ENCODE assay signal across 8 mouse cellular contexts in genomic region chrX:7795016-7795415, GRCm38 (mm10). TPM values are rescaled to one million over a fixed set of nuclear protein-coding genes. Genes with fewer than 3 reads are reported as not detected.
DNase-seq lines count a peak whose midpoint lies in the region; ATAC-seq and TF ChIP-seq lines count a peak whose summit lies in the region.

No protein-coding gene starts in this region.

- no peak overlapping the region for H3K9ac ChIP-seq in lung, postnatal 0 days (replicated peaks; ENCODE audit: low read depth)

- intact Hi-C loops in left cerebral cortex, postnatal 36 days (cut with DNase I), result no loop called here

- TF ChIP-seq CTCF in lung, adult 2 months (IDR thresholded peaks at IDR 0.05; ENCODE audit: insufficient read depth, low read length), result no peak
- TF ChIP-seq CTCF in lung, postnatal 0 days (IDR thresholded peaks at IDR 0.05), result no peak

- 25% methylated on average over 7 of the region's 7 CpGs for whole genome bisulfite sequencing in lung, adult 2 months
- 31% methylated on average over 7 of the region's 7 CpGs for WGBS in lung, postnatal 0 days

- H3K9me3 ChIP-seq in lung, postnatal 0 days (ENCODE audit: low read length), result no peaks in the 10 kb centered on the region

- H3K36me3 ChIP-seq in lung, postnatal 0 days (ENCODE audit: insufficient read depth, low read length), result no peaks in the 10 kb centered on the region

- no peak for ATAC-seq in CD4-positive, CD25-positive, alpha-beta regulatory T cell, adult 4 months
- no peak for ATAC-seq in lung, postnatal 0 days

- no peaks in the 10 kb centered on the region for H3K27me3 ChIP-seq in lung, postnatal 0 days (replicated peaks; ENCODE audit: insufficient read depth, low read length)

- DNase-seq in CD4-positive, CD25-positive, alpha-beta regulatory T cell, adult 2 months (ENCODE audit: low read depth, low spot score), result peak; percentile 40
- DNase-seq in lung, adult 2 months, result peak; percentile 10
- no peak for DNase-seq in lung, postnatal 0 days (ENCODE audit: low spot score)
- peak; percentile 72 to 76 for DNase-seq in kidney, postnatal 4 days
- peak; percentile 21 for DNase-seq in thymus, postnatal 0 days (ENCODE audit: low spot score)
- DNase-seq in left cerebral cortex, postnatal 36 days (ENCODE audit: low spot score in 2 of 2), result no peak
- no peak for DNase-seq in cerebellum, adult 8-10 months

- H3K27ac ChIP-seq in lung, postnatal 0 days (ENCODE audit: low read length), result no peak overlapping the region

- TF ChIP-seq EP300 in lung, postnatal 0 days (IDR thresholded peaks at IDR 0.05), result no peak

- no peak overlapping the region for H3K4me2 ChIP-seq in lung, postnatal 0 days (replicated peaks; ENCODE audit: low read depth, low read length)

- H3K4me1 ChIP-seq in lung, adult 2 months (ENCODE audit: control insufficient read depth, insufficient read depth, low read length), result no peaks in the 10 kb centered on the region
- H3K4me1 ChIP-seq in lung, postnatal 0 days (ENCODE audit: insufficient read depth, low read depth, low read length), result no peaks in the 10 kb centered on the region; the same call in 1 of the 2 replicates

- TF ChIP-seq POLR2A in lung, adult 2 months (IDR thresholded peaks at IDR 0.05; ENCODE audit: borderline replicate concordance, extremely low read depth, low read depth, low read length), result no peak

- H3K4me3 ChIP-seq in lung, adult 2 months (replicated peaks; ENCODE audit: extremely low read depth, low read depth, low read length), result no peak overlapping the region
- H3K4me3 ChIP-seq in lung, postnatal 0 days (ENCODE audit: low read depth, low read length), result no peak overlapping the region

RNA-seq across cellular contexts. Expression of gene Gripap1, which starts 5.5 kb away (rescaled TPM):
- polyA plus RNA-seq in CD4-positive, CD25-positive, alpha-beta regulatory T cell, adult 4 months (2017; shearing (Covaris generic)), result 10 to 100 TPM; 58.7 to 98.2 TPM
- polyA plus RNA-seq in lung, adult 2 months (2012; rRNA removed), result 19.0 and 32.4 TPM in 2 replicates
- polyA plus RNA-seq in lung, postnatal 0 days (2015; fragmentation: Nextera tagmentation; extraction: Ambion mirVana), result 22.1 and 25.6 TPM in 2 replicates
- polyA plus RNA-seq in thymus, postnatal 0 days (2015; fragmentation: Nextera tagmentation; extraction: Ambion mirVana), result 40.2 and 48.1 TPM in 2 replicates
- total RNA-seq in left cerebral cortex, postnatal 36 days (2021), result 100 to 1,000 TPM in 1 of 2 experiments, 10 to 100 TPM in 1; 90.3 to 118 TPM

RNA-seq across cellular contexts. Expression of gene Kcnd1, which starts 27.1 kb away (rescaled TPM):
- under 1 TPM; 0.63 to 0.72 TPM for polyA plus RNA-seq in CD4-positive, CD25-positive, alpha-beta regulatory T cell, adult 4 months (2017; shearing (Covaris generic))
- polyA plus RNA-seq in lung, adult 2 months (2012; rRNA removed), result 0.84 and 1.0 TPM in 2 replicates
- polyA plus RNA-seq in lung, postnatal 0 days (2015; fragmentation: Nextera tagmentation; extraction: Ambion mirVana), result 0.30 and 0.41 TPM in 2 replicates
- 0.12 and 0.18 TPM in 2 replicates for polyA plus RNA-seq in thymus, postnatal 0 days (2015; fragmentation: Nextera tagmentation; extraction: Ambion mirVana)
- 1 to 10 TPM; 8.2 to 9.3 TPM for total RNA-seq in left cerebral cortex, postnatal 36 days (2021)

RNA-seq across cellular contexts. Expression of gene Tfe3, which starts 32.7 kb away (rescaled TPM):
- 10 to 100 TPM in 1 of 2 experiments, 1 to 10 TPM in 1; 8.5 to 14.4 TPM for polyA plus RNA-seq in CD4-positive, CD25-positive, alpha-beta regulatory T cell, adult 4 months (2017; shearing (Covaris generic))
- polyA plus RNA-seq in lung, adult 2 months (2012; rRNA removed), result 28.8 and 31.8 TPM in 2 replicates
- polyA plus RNA-seq in lung, postnatal 0 days (2015; fragmentation: Nextera tagmentation; extraction: Ambion mirVana), result 22.0 and 27.6 TPM in 2 replicates
- 11.4 TPM in 2 replicates for polyA plus RNA-seq in thymus, postnatal 0 days (2015; fragmentation: Nextera tagmentation; extraction: Ambion mirVana)
- total RNA-seq in left cerebral cortex, postnatal 36 days (2021), result 10 to 100 TPM; 32.5 to 33.8 TPM

RNA-seq across cellular contexts. Expression of gene Ccdc120, which starts 44.3 kb away (rescaled TPM):
- under 1 TPM; 0.20 to 0.52 TPM for polyA plus RNA-seq in CD4-positive, CD25-positive, alpha-beta regulatory T cell, adult 4 months (2017; shearing (Covaris generic))
- 33.9 and 34.5 TPM in 2 replicates for polyA plus RNA-seq in lung, adult 2 months (2012; rRNA removed)
- 26.4 and 28.2 TPM in 2 replicates for polyA plus RNA-seq in lung, postnatal 0 days (2015; fragmentation: Nextera tagmentation; extraction: Ambion mirVana)
- polyA plus RNA-seq in thymus, postnatal 0 days (2015; fragmentation: Nextera tagmentation; extraction: Ambion mirVana), result 6.7 and 8.2 TPM in 2 replicates
- total RNA-seq in left cerebral cortex, postnatal 36 days (2021), result 10 to 100 TPM; 22.8 to 24.8 TPM

RNA-seq across cellular contexts. Expression of gene Otud5, which starts 46.1 kb away (rescaled TPM):
- polyA plus RNA-seq in CD4-positive, CD25-positive, alpha-beta regulatory T cell, adult 4 months (2017; shearing (Covaris generic)), result 10 to 100 TPM; 13.7 to 28.6 TPM
- polyA plus RNA-seq in lung, adult 2 months (2012; rRNA removed), result 31.0 and 43.3 TPM in 2 replicates
- 29.0 and 30.3 TPM in 2 replicates for polyA plus RNA-seq in lung, postnatal 0 days (2015; fragmentation: Nextera tagmentation; extraction: Ambion mirVana)
- 55.0 and 55.6 TPM in 2 replicates for polyA plus RNA-seq in thymus, postnatal 0 days (2015; fragmentation: Nextera tagmentation; extraction: Ambion mirVana)
- total RNA-seq in left cerebral cortex, postnatal 36 days (2021), result 10 to 100 TPM; 79.5 to 82.3 TPM

Comparison
In these comparisons a context has a peak if more than half of its experiments do, and no peak if none do; other contexts are left out.
1. DNase-seq: peak in CD4-positive, CD25-positive, alpha-beta regulatory T cell, adult 2 months (single experiment), lung, adult 2 months (single experiment), kidney, postnatal 4 days (2 of 2) and thymus, postnatal 0 days (single experiment); none in lung, postnatal 0 days (single experiment), left cerebral cortex, postnatal 36 days (0 of 2) and cerebellum, adult 8-10 months (single experiment).